Mouse (Mus musculus): ENCODE measurements around the gene Plcb1. TPM values are rescaled to one million over a fixed set of nuclear protein-coding genes. Genes with fewer than 3 reads are reported as not detected.

Gene Plcb1
- polyA plus RNA-seq, 1 experiment from 2014 or later: 12.1 TPM

GRCm38 (mm10) chr2:135306472-135306771 lies 520.6 kb downstream of the Plcb1 start:
- Histone ChIP-seq H3K27ac (no peak overlapping the region), H3K4me1 (no peaks in the 10 kb centered on the region), H3K36me3 (no peaks in the 10 kb centered on the region), H3K4me2 (no peak overlapping the region), H3K9me3 (no peaks in the 10 kb centered on the region), H3K9ac (no peak overlapping the region), H3K4me3 (no peak overlapping the region), H3K27me3 (no peaks in the 10 kb centered on the region)
- 69% methylated on average over 2 of the region's 2 CpGs for WGBS
- no peak for ATAC-seq (ENCODE audit: insufficient number of reproducible peaks, low FRiP score, low TSS enrichment, low read depth)

- no peaks in the 10 kb centered on the region for H3K36me3 ChIP-seq
- H3K4me3 ChIP-seq: no peak overlapping the region
- H3K9me3 ChIP-seq: no peaks in the 10 kb centered on the region
- 88% methylated on average over 4 of the region's 4 CpGs for WGBS
- H3K27me3 ChIP-seq: no peaks in the 10 kb centered on the region
- no peak overlapping the region for H3K4me2 ChIP-seq
- H3K27ac ChIP-seq: no peak overlapping the region
- H3K9ac ChIP-seq: no peak overlapping the region
- H3K4me1 ChIP-seq: no peaks in the 10 kb centered on the region
- no peak for ATAC-seq (ENCODE audit: insufficient number of reproducible peaks, low FRiP score, low TSS enrichment, low read depth)
Observed at GRCm38 (mm10) chr2:135307787-135308186, 521.9 kb downstream of the Plcb1 start.

- no peaks in the 10 kb centered on the region for H3K36me3 ChIP-seq
- ATAC-seq (ENCODE audit: insufficient number of reproducible peaks, low FRiP score, low TSS enrichment, low read depth): no peak
- no peaks in the 10 kb centered on the region for H3K4me1 ChIP-seq
- H3K9me3 ChIP-seq: no peaks in the 10 kb centered on the region
- 77% methylated on average over 3 of the region's 3 CpGs for WGBS
- H3K27me3 ChIP-seq: no peaks in the 10 kb centered on the region
- H3K9ac ChIP-seq: no peak overlapping the region
- H3K27ac ChIP-seq: no peak overlapping the region
- H3K4me3 ChIP-seq: no peak overlapping the region
- H3K4me2 ChIP-seq: no peak overlapping the region
Observed at GRCm38 (mm10) chr2:135315980-135316379, 530.1 kb downstream of the Plcb1 start.

GRCm38 (mm10) chr2:135318136-135318535 lies 532.3 kb downstream of the Plcb1 start:
- Histone ChIP-seq H3K4me2 (no peak overlapping the region), H3K9me3 (no peaks in the 10 kb centered on the region), H3K4me3 (no peak overlapping the region), H3K27me3 (0 out of 2 replicates have a peak, but pooled peaks cover 4% of the 10 kb centered on the region), H3K9ac (no peak overlapping the region), H3K4me1 (no peaks in the 10 kb centered on the region), H3K36me3 (no peaks in the 10 kb centered on the region), H3K27ac (no peak overlapping the region)
- ATAC-seq (ENCODE audit: insufficient number of reproducible peaks, low FRiP score, low TSS enrichment, low read depth): no peak
- 96% methylated on average over 1 of the region's 1 CpGs for WGBS

GRCm38 (mm10) chr2:135323276-135323954 lies 537.5 kb downstream of the Plcb1 start:
- peak; percentile 41; the same call in 1 of the 2 replicates for ATAC-seq (ENCODE audit: insufficient number of reproducible peaks, low FRiP score, low TSS enrichment, low read depth)
- H3K4me2 ChIP-seq: peak overlapping the region; percentile 49
- H3K9ac ChIP-seq: no peak overlapping the region
- no peaks in the 10 kb centered on the region for H3K9me3 ChIP-seq
- H3K36me3 ChIP-seq: no peaks in the 10 kb centered on the region
- H3K4me3 ChIP-seq: peak overlapping the region; percentile 23
- no peak overlapping the region for H3K27ac ChIP-seq
- peaks cover 4% of the 10 kb centered on the region for H3K4me1 ChIP-seq
- WGBS: 45% methylated on average over 7 of the region's 7 CpGs
- H3K27me3 ChIP-seq: 0 out of 2 replicates have a peak, but pooled peaks cover 4% of the 10 kb centered on the region

GRCm38 (mm10) chr2:135323955-135324302 lies 538.1 kb downstream of the Plcb1 start:
- H3K4me2 ChIP-seq: peak overlapping the region; percentile 49
- peak; percentile 45 for ATAC-seq (ENCODE audit: insufficient number of reproducible peaks, low FRiP score, low TSS enrichment, low read depth)

GRCm38 (mm10) chr2:135328756-135329155 lies 542.9 kb downstream of the Plcb1 start:
- Histone ChIP-seq H3K4me3 (no peak overlapping the region), H3K4me2 (no peak overlapping the region), H3K27me3 (no peaks in the 10 kb centered on the region), H3K9ac (no peak overlapping the region), H3K9me3 (no peaks in the 10 kb centered on the region), H3K27ac (no peak overlapping the region), H3K36me3 (no peaks in the 10 kb centered on the region), H3K4me1 (peaks cover 10% of the 10 kb centered on the region)
- WGBS: 2% methylated on average over 2 of the region's 2 CpGs
- no peak for ATAC-seq (ENCODE audit: insufficient number of reproducible peaks, low FRiP score, low TSS enrichment, low read depth)

More at GRCm38 (mm10) chr2:135323955-135324302, 538.1 kb downstream of the Plcb1 start:
- H3K4me3 ChIP-seq: peak overlapping the region; percentile 23
- no peak overlapping the region for H3K9ac ChIP-seq
- 0 out of 2 replicates have a peak, but pooled peaks cover 4% of the 10 kb centered on the region for H3K27me3 ChIP-seq
- H3K36me3 ChIP-seq: no peaks in the 10 kb centered on the region
- H3K27ac ChIP-seq: no peak overlapping the region
- peaks cover 6% of the 10 kb centered on the region for H3K4me1 ChIP-seq
- no peaks in the 10 kb centered on the region for H3K9me3 ChIP-seq
- WGBS: 13% methylated on average over 4 of the region's 4 CpGs

- WGBS: 6% methylated on average over 14 of the region's 14 CpGs
- H3K9me3 ChIP-seq: no peaks in the 10 kb centered on the region
- no peaks in the 10 kb centered on the region for H3K36me3 ChIP-seq
- peak overlapping the region; percentile 27; the same call in 1 of the 2 replicates for H3K4me3 ChIP-seq
- no peaks in the 10 kb centered on the region for H3K27me3 ChIP-seq
- H3K27ac ChIP-seq: no peak overlapping the region
- no peak for ATAC-seq (ENCODE audit: insufficient number of reproducible peaks, low FRiP score, low TSS enrichment, low read depth)
- peak overlapping the region; percentile 48 for H3K4me2 ChIP-seq
- no peak overlapping the region for H3K9ac ChIP-seq
- peaks cover 9% of the 10 kb centered on the region; the same call in 1 of the 2 replicates for H3K4me1 ChIP-seq
Observed at GRCm38 (mm10) chr2:135329782-135330545, 544.1 kb downstream of the Plcb1 start.

GRCm38 (mm10) chr2:135331868-135332267 lies 546.0 kb downstream of the Plcb1 start:
- Histone ChIP-seq H3K9me3 (no peaks in the 10 kb centered on the region), H3K9ac (no peak overlapping the region), H3K36me3 (no peaks in the 10 kb centered on the region), H3K27me3 (no peaks in the 10 kb centered on the region), H3K27ac (no peak overlapping the region), H3K4me1 (peaks cover 9% of the 10 kb centered on the region; the same call in 1 of the 2 replicates), H3K4me3 (no peak overlapping the region), H3K4me2 (no peak overlapping the region)
- ATAC-seq (ENCODE audit: insufficient number of reproducible peaks, low FRiP score, low TSS enrichment, low read depth): no peak
- WGBS: 86% methylated on average over 1 of the region's 1 CpGs

GRCm38 (mm10) chr2:135356311-135356710 lies 570.4 kb downstream of the Plcb1 start:
- no peak overlapping the region for H3K27ac ChIP-seq
- no peaks in the 10 kb centered on the region for H3K4me1 ChIP-seq
- no peak for ATAC-seq (ENCODE audit: insufficient number of reproducible peaks, low FRiP score, low TSS enrichment, low read depth)
- no peaks in the 10 kb centered on the region for H3K27me3 ChIP-seq
- 18% methylated on average over 1 of the region's 1 CpGs for WGBS
- no peak overlapping the region for H3K9ac ChIP-seq
- no peaks in the 10 kb centered on the region for H3K9me3 ChIP-seq
- H3K4me2 ChIP-seq: no peak overlapping the region
- no peak overlapping the region for H3K4me3 ChIP-seq
- H3K36me3 ChIP-seq: no peaks in the 10 kb centered on the region

- Histone ChIP-seq H3K27ac (no peak overlapping the region), H3K36me3 (no peaks in the 10 kb centered on the region), H3K4me1 (no peaks in the 10 kb centered on the region), H3K4me3 (no peak overlapping the region), H3K9ac (no peak overlapping the region), H3K27me3 (no peaks in the 10 kb centered on the region), H3K9me3 (no peaks in the 10 kb centered on the region), H3K4me2 (no peak overlapping the region)
- 18% methylated on average over 1 of the region's 1 CpGs for WGBS
- ATAC-seq (ENCODE audit: insufficient number of reproducible peaks, low FRiP score, low TSS enrichment, low read depth): no peak
Observed at GRCm38 (mm10) chr2:135361798-135362197, 575.9 kb downstream of the Plcb1 start.

DNA sequence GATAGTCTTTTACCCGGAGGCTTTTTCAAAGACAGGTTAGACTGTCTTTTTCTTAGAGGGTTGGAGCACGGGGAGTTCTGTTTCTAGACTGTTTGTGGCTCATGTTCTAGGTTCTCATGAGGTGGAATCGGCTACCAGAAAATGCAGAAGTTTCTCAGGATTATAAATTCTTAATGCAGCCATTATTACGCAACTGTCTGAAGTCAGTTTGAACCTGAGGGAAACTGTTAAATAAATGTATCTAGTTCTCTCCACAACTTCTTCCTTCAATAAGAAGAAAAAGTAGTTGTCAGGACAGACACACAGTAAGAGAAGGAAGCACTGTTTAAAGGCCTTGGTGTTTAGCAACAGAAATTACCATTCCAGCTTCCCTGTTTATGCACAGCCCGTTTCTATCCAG lies 577.1 kb downstream of the Plcb1 start:
- Histone ChIP-seq H3K27me3 (no peaks in the 10 kb centered on the region), H3K9me3 (no peaks in the 10 kb centered on the region), H3K4me2 (no peak overlapping the region), H3K9ac (no peak overlapping the region), H3K4me3 (no peak overlapping the region), H3K36me3 (no peaks in the 10 kb centered on the region), H3K27ac (no peak overlapping the region), H3K4me1 (no peaks in the 10 kb centered on the region)
- 87% methylated on average over 5 of the region's 5 CpGs for WGBS
- no peak for ATAC-seq (ENCODE audit: insufficient number of reproducible peaks, low FRiP score, low TSS enrichment, low read depth)

All from limb, embryonic 15.5 days (tissue).